Mouse (Mus musculus) neural tube, embryonic 14.5 days (tissue): Measurements from ENCODE around the gene Mcrip2. TPM values are rescaled to one million over a fixed set of nuclear protein-coding genes. Genes with fewer than 3 reads are reported as not detected.

Experiments
- ATAC-seq: fragments of 200-750 bp; cut with Nextera tagmentation; 2 replicates; pipeline ENCODE4 v1.8.0; 2017; ENCODE audit warnings: low read depth, mild to moderate bottlenecking, moderate TSS enrichment, moderate library complexity
- H3K27ac ChIP-seq: fragments of 300-500 bp; sonication (generic); 2 replicates; pipeline ENCODE4 v1.5.1; 2014; ENCODE audit warnings: low read depth, mild to moderate bottlenecking, control low read depth, low read length, moderate library complexity, mixed read lengths
- H3K27me3 ChIP-seq: fragments of 300-500 bp; sonication (generic); 2 replicates; pipeline ENCODE4 v1.6.1; 2014; ENCODE audit warnings: low read length; ENCODE audit not compliant: control insufficient read depth, insufficient read depth
- H3K36me3 ChIP-seq: fragments of 300-500 bp; sonication (generic); 2 replicates; pipeline ENCODE4 v1.6.1; 2014; ENCODE audit warnings: low read length, mixed read lengths; ENCODE audit not compliant: control insufficient read depth, insufficient read depth
- H3K4me1 ChIP-seq: fragments of 300-500 bp; sonication (generic); 2 replicates; pipeline ENCODE4 v1.6.1; 2014; ENCODE audit warnings: low read length; ENCODE audit not compliant: control insufficient read depth, insufficient read depth
- H3K4me2 ChIP-seq: fragments of 300-500 bp; sonication (generic); 2 replicates; pipeline ENCODE4 v1.6.1; 2014; ENCODE audit warnings: mild to moderate bottlenecking, low read depth, low read length, control low read depth
- H3K4me3 ChIP-seq: fragments of 300-500 bp; sonication (generic); 2 replicates; pipeline ENCODE4 v1.5.1; 2014; ENCODE audit warnings: low read depth, low read length, control low read depth, mixed read lengths
- H3K9ac ChIP-seq: fragments of 300-500 bp; sonication (generic); replicated peaks from 2 replicates; pipeline ENCODE4 v1.6.1; 2014; ENCODE audit warnings: low read depth, mild to moderate bottlenecking, control low read depth, low read length, mixed read lengths
- H3K9me3 ChIP-seq: fragments of 300-500 bp; sonication (generic); 2 replicates; pipeline ENCODE4 v1.6.1; 2016; ENCODE audit warnings: low read length; ENCODE audit not compliant: control insufficient read depth
- WGBS: fragments of 180-500 bp; shearing (Covaris S2); extraction: QIAGEN DNeasy Blood & Tissue Kit; methylation state at CpG from one replicate; pipeline ENCODE4 v1.1.7; 2014; 5-methylcytosine and 5-hydroxymethylcytosine counted together
- polyA plus RNA-seq: library from polyadenylated mRNA; unstranded; fragments of >200 nt; fragmentation: Nextera tagmentation; extraction: Ambion mirVana; gene quantifications from 2 replicates; pipeline ENCODE4 v1.2.1, GENCODE M21; 2014

Mcrip2 gene
- polyA plus RNA-seq, 1 experiment from 2014 or later, result 22.4 TPM

DNA sequence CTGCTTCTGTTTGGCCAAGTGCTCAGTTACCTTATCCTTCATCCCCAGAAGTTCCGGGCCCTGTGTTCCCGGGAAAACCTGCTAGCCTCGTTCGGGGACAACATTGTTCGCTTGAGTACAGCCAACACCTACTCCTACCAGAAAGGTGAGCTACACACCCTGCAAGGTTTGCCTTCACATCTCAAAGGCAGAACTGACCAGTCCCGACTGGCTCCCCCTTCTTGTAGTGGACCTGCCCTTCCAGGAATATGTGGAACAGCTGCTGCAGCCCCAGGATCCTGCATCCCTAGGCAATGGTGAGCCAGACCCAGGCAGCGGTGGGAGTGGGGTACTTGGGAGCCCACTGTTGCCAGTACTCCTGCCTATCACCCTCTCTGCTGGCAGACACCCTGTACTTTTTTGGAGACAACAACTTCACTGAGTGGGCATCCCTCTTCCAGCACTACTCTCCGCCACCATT, 39.0 kb downstream of the Mcrip2 start:
- H3K4me1 ChIP-seq, result peaks cover 58% of the 10 kb centered on the region
- H3K9me3 ChIP-seq, result no peaks in the 10 kb centered on the region
- ATAC-seq, result no peak
- H3K27me3 ChIP-seq, result no peaks in the 10 kb centered on the region
- H3K36me3 ChIP-seq, result peaks cover 20% of the 10 kb centered on the region
- H3K4me3 ChIP-seq, result peak overlapping the region; percentile 59
- peak overlapping the region; percentile 74 for H3K9ac ChIP-seq
- 42% methylated on average over 8 of the region's 8 CpGs for WGBS
- H3K27ac ChIP-seq, result peak overlapping the region; percentile 86
- peak overlapping the region; percentile 96 for H3K4me2 ChIP-seq

DNA sequence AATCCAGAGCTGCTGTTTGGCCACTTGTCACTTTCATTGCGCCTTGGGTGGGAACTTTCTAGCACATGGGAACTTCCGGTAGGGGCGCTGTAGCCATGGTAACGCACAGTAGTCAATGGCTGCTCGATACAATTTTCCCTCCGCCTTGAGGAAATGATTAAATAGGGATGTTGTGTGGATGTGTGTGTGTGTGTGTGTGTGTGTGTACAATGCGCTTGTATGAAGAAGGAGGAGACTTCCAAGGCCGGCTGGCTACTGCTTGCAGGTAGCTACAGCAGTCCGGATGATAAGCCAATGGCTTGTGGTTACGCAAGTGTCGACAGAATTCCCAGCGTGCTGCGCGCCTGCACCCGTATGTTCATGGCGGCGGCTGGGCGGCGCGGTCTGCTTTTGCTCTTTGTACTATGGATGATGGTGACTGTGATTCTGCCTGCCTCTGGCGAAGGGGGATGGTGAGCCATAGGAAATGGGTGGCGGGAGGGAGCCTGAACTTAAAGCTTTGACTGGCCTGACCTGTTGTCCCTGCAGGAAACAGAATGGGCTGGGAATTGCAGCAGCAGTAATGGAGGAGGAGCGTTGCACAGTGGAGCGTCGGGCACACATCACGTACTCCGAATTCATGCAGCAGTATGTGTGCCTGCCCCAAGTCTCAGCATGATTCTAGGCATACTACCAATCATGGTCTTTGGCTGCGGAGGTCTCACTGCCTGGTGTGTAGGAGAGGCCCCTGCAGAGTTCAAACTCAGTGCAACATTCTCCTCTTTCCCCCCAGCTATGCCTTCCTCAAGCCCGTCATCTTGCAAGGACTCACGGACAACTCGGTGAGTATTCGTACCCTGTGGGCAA, 39.6 kb downstream of the Mcrip2 start, which contains the start of gene Jmjd8:
TSS of gene Jmjd8 (plus strand) at position 156 of the 846 bp plus-strand sequence.
- H3K9ac ChIP-seq, result peak within 1 kb of the TSS; percentile 74
- peak; percentile 48; the same call in 1 of the 2 replicates for ATAC-seq
- H3K4me1 ChIP-seq, result peaks cover 58% of the 10 kb centered on the region
- H3K4me3 ChIP-seq, result peak within 1 kb of the TSS; percentile 59
- H3K27ac ChIP-seq, result peak within 1 kb of the TSS; percentile 86
- no peaks in the 10 kb centered on the region for H3K27me3 ChIP-seq
- no peaks in the 10 kb centered on the region for H3K9me3 ChIP-seq
- peaks cover 20% of the 10 kb centered on the region for H3K36me3 ChIP-seq
- H3K4me2 ChIP-seq, result peak within 1 kb of the TSS; percentile 96
- WGBS, result 3% methylated on average over 32 of the region's 32 CpGs

DNA sequence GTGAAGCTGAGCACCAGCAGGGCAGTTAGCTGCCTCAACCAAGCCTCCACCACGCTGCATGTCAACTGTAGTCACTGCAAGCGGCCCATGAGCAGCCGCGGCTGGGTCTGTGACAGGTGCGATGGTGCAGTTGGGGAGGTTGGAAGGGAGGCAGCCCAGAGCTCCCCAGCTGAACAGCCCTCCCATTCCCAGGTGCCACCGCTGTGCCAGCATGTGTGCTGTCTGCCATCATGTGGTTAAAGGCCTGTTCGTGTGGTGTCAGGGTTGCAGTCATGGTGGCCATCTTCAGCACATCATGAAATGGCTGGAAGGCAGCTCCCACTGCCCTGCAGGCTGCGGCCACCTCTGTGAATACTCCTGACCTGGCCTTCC, 40.4 kb downstream of the Mcrip2 start:
- 85% methylated on average over 8 of the region's 8 CpGs for WGBS
- Histone ChIP-seq H3K9ac (peak overlapping the region; percentile 37), H3K27ac (peak overlapping the region; percentile 86), H3K4me2 (peak overlapping the region; percentile 96), H3K36me3 (peaks cover 20% of the 10 kb centered on the region), H3K4me3 (peak overlapping the region; percentile 59), H3K9me3 (no peaks in the 10 kb centered on the region), H3K27me3 (no peaks in the 10 kb centered on the region), H3K4me1 (peaks cover 54% of the 10 kb centered on the region)
- ATAC-seq, result no peak

DNA sequence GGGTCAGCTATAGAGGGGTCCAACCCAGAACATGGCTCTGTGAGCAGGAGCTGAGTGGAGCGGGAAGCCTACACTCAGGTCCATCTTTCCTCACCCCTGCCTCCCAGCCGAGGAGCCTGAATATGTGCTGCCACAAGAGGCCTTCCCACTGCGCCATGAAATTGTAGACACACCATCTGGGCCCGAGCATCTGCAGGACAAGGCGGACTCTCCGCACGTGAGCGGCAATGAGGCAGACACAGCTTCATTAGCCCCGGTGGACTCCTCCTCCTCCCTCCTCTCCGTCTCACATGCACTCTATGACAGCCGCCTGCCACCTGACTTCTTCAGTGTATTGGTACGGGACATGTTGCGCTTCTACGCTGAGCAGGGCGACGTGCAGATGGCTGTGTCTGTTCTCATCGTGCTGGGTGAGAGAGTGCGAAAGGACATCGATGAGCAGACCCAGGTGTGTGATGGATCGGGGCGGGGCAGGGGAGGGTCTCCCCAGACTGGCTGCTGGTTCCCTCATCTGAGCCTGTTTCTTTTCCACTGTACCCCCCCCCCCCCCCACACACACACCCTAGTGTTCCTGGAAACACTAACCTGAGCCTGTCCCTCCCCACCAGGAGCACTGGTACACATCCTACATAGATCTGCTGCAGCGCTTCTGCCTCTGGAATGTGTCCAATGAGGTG, 40.9 kb downstream of the Mcrip2 start:
- WGBS, result 85% methylated on average over 22 of the region's 22 CpGs
- Histone ChIP-seq H3K27ac (no peak overlapping the region), H3K4me3 (no peak overlapping the region), H3K4me2 (peak overlapping the region; percentile 96; the same call in 1 of the 2 replicates), H3K36me3 (peaks cover 20% of the 10 kb centered on the region), H3K9ac (peak overlapping the region; percentile 37), H3K27me3 (no peaks in the 10 kb centered on the region), H3K9me3 (no peaks in the 10 kb centered on the region), H3K4me1 (peaks cover 54% of the 10 kb centered on the region)
- no peak for ATAC-seq

DNA sequence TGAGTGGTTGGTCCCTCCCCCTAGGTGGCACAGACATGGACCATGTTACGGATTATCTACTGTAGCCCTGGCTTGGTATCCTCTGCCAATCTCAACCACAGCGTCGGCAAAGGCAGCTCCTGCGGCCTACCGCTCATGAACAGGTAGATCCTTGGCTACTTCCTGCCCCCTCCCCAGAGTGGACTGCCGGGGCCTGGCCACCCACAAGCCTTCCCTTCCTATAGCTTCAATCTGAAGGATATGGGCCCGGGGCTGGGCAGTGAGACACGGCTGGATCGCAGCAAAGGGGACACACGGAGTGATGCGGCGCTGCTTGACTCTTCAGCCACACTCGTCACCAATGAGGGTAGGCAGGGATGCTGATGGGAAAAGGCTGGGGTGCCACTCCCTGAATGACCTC, 41.6 kb downstream of the Mcrip2 start:
- Histone ChIP-seq H3K27ac (no peak overlapping the region), H3K4me2 (no peak overlapping the region), H3K4me1 (peaks cover 53% of the 10 kb centered on the region), H3K9me3 (no peaks in the 10 kb centered on the region), H3K36me3 (peaks cover 20% of the 10 kb centered on the region), H3K4me3 (no peak overlapping the region), H3K9ac (no peak overlapping the region), H3K27me3 (no peaks in the 10 kb centered on the region)
- no peak for ATAC-seq
- WGBS, result 96% methylated on average over 13 of the region's 13 CpGs

DNA sequence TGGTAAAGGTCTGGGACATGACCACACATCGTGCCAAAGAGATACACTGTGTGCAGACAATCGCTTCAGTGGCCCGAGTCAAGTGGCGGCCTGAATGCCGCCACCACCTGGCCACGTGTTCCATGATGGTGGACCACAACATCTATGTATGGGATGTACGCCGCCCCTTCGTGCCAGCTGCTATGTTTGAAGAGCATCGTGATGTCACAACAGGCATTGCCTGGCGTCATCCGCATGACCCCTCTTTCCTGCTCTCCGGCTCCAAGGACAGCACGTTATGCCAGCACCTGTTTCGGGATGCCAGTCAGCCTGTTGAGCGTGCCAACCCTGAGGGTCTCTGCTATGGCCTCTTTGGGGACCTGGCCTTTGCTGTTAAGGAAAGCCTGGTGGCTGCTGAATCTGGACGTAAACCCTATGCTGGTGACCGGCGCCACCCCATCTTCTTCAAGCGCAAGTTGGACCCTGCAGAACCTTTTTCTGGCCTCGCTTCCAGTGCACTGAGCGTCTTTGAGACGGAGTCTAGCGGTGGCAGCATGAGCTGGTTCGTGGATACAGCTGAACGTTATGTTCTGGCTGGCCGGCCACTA, 42.5 kb downstream of the Mcrip2 start:
- ATAC-seq, result no peak
- no peaks in the 10 kb centered on the region for H3K27me3 ChIP-seq
- H3K9ac ChIP-seq, result no peak overlapping the region
- H3K27ac ChIP-seq, result no peak overlapping the region
- 94% methylated on average over 27 of the region's 27 CpGs for WGBS
- peaks cover 15% of the 10 kb centered on the region for H3K36me3 ChIP-seq
- no peaks in the 10 kb centered on the region for H3K9me3 ChIP-seq
- no peak overlapping the region for H3K4me3 ChIP-seq
- H3K4me1 ChIP-seq, result peaks cover 44% of the 10 kb centered on the region
- H3K4me2 ChIP-seq, result no peak overlapping the region

DNA sequence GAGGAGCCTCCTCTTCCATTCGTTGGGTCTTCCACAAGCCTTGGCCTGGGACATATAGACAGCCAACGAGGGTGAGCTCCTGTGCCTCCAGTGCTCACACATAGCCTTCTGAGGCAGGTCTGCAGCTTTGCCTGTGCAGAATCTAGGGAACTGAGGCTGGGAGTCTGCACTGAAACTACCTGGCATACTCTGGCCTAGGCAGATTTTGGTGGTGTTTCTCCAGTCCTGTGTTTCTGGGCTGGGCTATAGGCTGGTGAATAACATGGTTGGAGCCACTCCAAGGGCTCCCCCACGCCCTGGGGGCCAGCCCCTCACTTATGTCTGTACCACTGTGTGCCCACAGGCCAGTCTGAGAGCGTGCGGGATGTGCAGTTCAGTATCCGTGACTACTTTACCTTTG, 43.3 kb downstream of the Mcrip2 start:
- H3K27me3 ChIP-seq, result no peaks in the 10 kb centered on the region
- H3K36me3 ChIP-seq, result peaks cover 8% of the 10 kb centered on the region
- no peaks in the 10 kb centered on the region for H3K9me3 ChIP-seq
- no peak overlapping the region for H3K4me3 ChIP-seq
- ATAC-seq, result no peak
- no peak overlapping the region for H3K27ac ChIP-seq
- 91% methylated on average over 6 of the region's 6 CpGs for WGBS
- H3K4me1 ChIP-seq, result peaks cover 37% of the 10 kb centered on the region
- H3K4me2 ChIP-seq, result no peak overlapping the region
- H3K9ac ChIP-seq, result no peak overlapping the region

DNA sequence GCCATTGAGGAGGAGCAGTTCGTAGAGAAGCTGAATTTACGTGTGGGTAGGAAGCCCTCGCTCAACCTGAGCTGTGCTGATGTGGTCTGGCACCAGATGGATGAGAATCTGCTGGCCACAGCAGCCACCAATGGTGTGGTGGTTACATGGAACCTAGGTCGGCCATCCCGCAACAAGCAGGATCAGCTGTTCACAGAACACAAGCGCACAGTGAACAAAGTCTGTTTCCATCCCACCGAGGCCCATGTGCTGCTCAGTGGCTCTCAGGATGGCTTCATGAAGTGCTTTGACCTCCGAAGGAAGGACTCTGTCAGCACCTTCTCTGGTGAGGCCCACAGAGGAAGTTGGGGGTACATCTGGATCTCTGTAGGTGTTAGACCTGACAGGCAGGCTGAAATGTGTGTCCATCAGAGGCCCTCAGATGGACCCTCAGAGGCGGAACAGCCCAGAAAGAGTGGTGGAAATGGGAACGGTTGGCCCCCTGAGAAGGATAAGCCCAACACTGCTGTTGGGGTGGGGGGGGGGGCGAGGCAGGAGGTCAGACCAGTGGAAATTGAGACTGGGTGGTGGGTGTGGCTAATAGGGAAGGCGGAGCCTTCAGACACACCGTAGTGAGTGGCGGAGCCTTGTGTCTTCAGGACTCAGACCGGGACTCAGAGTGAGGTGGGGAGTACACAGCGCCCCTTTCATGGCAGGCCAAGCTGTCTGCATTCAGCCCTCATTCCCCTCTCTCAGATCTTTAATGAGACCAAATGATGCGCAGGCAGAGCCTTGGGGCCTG, 44.0 kb downstream of the Mcrip2 start:
- Histone ChIP-seq H3K27ac (no peak overlapping the region), H3K27me3 (no peaks in the 10 kb centered on the region), H3K36me3 (peaks cover 10% of the 10 kb centered on the region; the same call in 1 of the 2 replicates), H3K4me1 (peaks cover 30% of the 10 kb centered on the region), H3K4me3 (peak overlapping the region; percentile 54), H3K9me3 (no peaks in the 10 kb centered on the region), H3K9ac (peak overlapping the region; percentile 63; the same call in 1 of the 2 replicates), H3K4me2 (peak overlapping the region; percentile 99)
- no peak for ATAC-seq
- 74% methylated on average over 17 of the region's 17 CpGs for WGBS
